Mouse (Mus musculus) brain, embryonic 14.5 days (tissue): ENCODE measurements around the gene Nup214.

Experiments
- CTCF ChIP-seq: fragments of 200-500 bp; IDR thresholded peaks from 2 replicates; pipeline ENCODE4 v1.5.1; 2012; ENCODE audit warnings: inconsistent platforms, mild to moderate bottlenecking, moderate library complexity, borderline replicate concordance; ENCODE audit not compliant: insufficient read depth, insufficient read length; ENCODE audit errors: extremely low read depth
- POLR2A ChIP-seq: fragments of 200-500 bp; IDR thresholded peaks from 2 replicates; pipeline ENCODE4 v1.6.1; 2012; ENCODE audit warnings: mild to moderate bottlenecking, inconsistent platforms, borderline replicate concordance; ENCODE audit not compliant: poor library complexity, insufficient read depth, insufficient read length, severe bottlenecking; ENCODE audit errors: extremely low read depth

DNA sequence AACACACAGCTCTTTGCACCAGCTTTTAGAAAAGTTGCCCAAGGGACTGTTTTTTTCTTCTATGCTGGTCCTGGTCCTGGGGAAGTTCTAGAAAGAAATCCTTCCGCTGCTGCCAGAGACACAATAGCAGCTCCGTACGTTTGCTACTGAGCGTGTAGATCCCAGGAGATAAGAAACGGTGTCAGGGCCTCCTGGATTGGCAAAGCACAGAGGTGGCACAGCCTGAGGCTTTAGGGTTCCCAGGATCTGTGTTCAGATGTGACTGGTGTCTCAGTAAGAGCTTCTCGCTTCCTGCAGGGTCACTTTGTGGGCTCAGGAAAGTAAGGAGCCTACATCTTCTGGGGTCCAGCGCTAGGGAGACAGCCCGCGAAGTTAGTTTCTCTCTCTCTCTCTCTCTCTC is 23.3 kb upstream of the Nup214 start:
- TF ChIP-seq CTCF (no peak), POLR2A (no peak)
